Mouse (Mus musculus) CH12.LX (cell line): ENCODE data around the gene Gm7247.

Experiments used
- CTCF ChIP-seq, 2 experiments: IDR thresholded peaks in 1 of 2; conservative IDR thresholded peaks in 1 of 2; 2 replicates each; pipeline ENCODE4 v1.5.1; 2011 to 2012; ENCODE audit warnings: low read depth in 2 of 2, low read length in 2 of 2, improper control_type of control experiment in 1 of 2, inconsistent platforms in 1 of 2, mild to moderate bottlenecking in 1 of 2, moderate library complexity in 1 of 2
- ETS1 ChIP-seq: conservative IDR thresholded peaks from 2 replicates; pipeline ENCODE4 v1.6.1; 2012; ENCODE audit warnings: low read depth, mild to moderate bottlenecking, inconsistent platforms, low read length, improper control_type of control experiment, moderate library complexity
- KAT2A ChIP-seq: IDR thresholded peaks from 2 replicates; pipeline ENCODE4 v1.6.1; 2012; ENCODE audit warnings: low read length, improper control_type of control experiment, inconsistent platforms; ENCODE audit not compliant: insufficient replicate concordance
- MAFK ChIP-seq: IDR thresholded peaks from 2 replicates; pipeline ENCODE4 v1.6.1; 2011; ENCODE audit warnings: low read length, improper control_type of control experiment; ENCODE audit not compliant: insufficient replicate concordance
- POLR2A ChIP-seq: IDR thresholded peaks from 2 replicates; pipeline ENCODE4 v1.6.1; 2011; ENCODE audit warnings: low read depth, mild to moderate bottlenecking, improper control_type of control experiment, low read length
- RAD21 ChIP-seq: IDR thresholded peaks from 2 replicates; pipeline ENCODE4 v1.6.1; 2011; ENCODE audit warnings: low read depth, mild to moderate bottlenecking, low read length, improper control_type of control experiment, moderate library complexity
- SMC3 ChIP-seq: IDR thresholded peaks from 2 replicates; pipeline ENCODE4 v1.6.1; 2011; ENCODE audit warnings: low read depth, low read length, improper control_type of control experiment
- TCF12 ChIP-seq: IDR thresholded peaks from 2 replicates; pipeline ENCODE4 v1.6.1; 2014; ENCODE audit warnings: low read depth, mild to moderate bottlenecking, inconsistent platforms, low read length, improper control_type of control experiment
- USF1 ChIP-seq: IDR thresholded peaks from 2 replicates; pipeline ENCODE4 v1.6.1; 2014; ENCODE audit warnings: low read depth, mild to moderate bottlenecking, inconsistent platforms, low read length, improper control_type of control experiment
- USF2 ChIP-seq: conservative IDR thresholded peaks from 2 replicates; pipeline ENCODE4 v1.6.1; 2011; ENCODE audit warnings: low read depth, low read length, improper control_type of control experiment
- ZKSCAN1 ChIP-seq: IDR thresholded peaks from 2 replicates; pipeline ENCODE4 v1.6.1; 2012; ENCODE audit warnings: low read depth, inconsistent platforms, low read length, improper control_type of control experiment, borderline replicate concordance

GRCm38 (mm10) chr14:51482051-51482715, 120.6 kb downstream of the Gm7247 start:
- TF ChIP-seq CTCF (conservative IDR thresholded peaks at IDR 0.05 in 1 of 2, IDR thresholded peaks at IDR 0.05 in 1 of 2; ENCODE audit: low read depth in 2 of 2, low read length in 2 of 2) (no peak), ETS1 (no peak), MAFK (no peak), USF2 (no peak), ZKSCAN1 (no peak), RAD21 (no peak), SMC3 (no peak), KAT2A (no peak), USF1 (no peak), TCF12 (0 out of 2 replicates have a peak, but pooled peaks have one; percentile 3), POLR2A (no peak)
